Mouse (Mus musculus) midbrain, embryonic 16.5 days (tissue): Measurements from ENCODE around the gene Sh2d6. TPM values are rescaled to one million over a fixed set of nuclear protein-coding genes. Genes with fewer than 3 reads are reported as not detected.
A peak's percentile ranks its signal among the peaks of the same experiment; 100 is the strongest.

Experiments
- ATAC-seq: fragments of 200-750 bp; cut with Nextera tagmentation; 2 replicates; pipeline ENCODE4 v1.8.0; 2017; ENCODE audit warnings: moderate TSS enrichment
- H3K27ac ChIP-seq: fragments of 300-500 bp; sonication (generic); 2 replicates; pipeline ENCODE4 v1.5.1; 2014; ENCODE audit warnings: mild to moderate bottlenecking, low read length, mixed read lengths
- H3K27me3 ChIP-seq: fragments of 300-500 bp; sonication (generic); 2 replicates; pipeline ENCODE4 v1.6.1; 2014; ENCODE audit warnings: low read depth, low read length, mixed read lengths; ENCODE audit not compliant: control insufficient read depth, insufficient read depth
- H3K36me3 ChIP-seq: fragments of 300-500 bp; sonication (generic); 2 replicates; pipeline ENCODE4 v1.6.1; 2014; ENCODE audit warnings: mild to moderate bottlenecking, low read length, moderate library complexity, mixed read lengths; ENCODE audit not compliant: control insufficient read depth, insufficient read depth
- H3K4me1 ChIP-seq: fragments of 300-500 bp; sonication (generic); 2 replicates; pipeline ENCODE4 v1.6.1; 2014; ENCODE audit warnings: mild to moderate bottlenecking, low read length, mixed read lengths; ENCODE audit not compliant: control insufficient read depth, insufficient read depth
- H3K4me2 ChIP-seq: fragments of 300-500 bp; sonication (generic); 2 replicates; pipeline ENCODE4 v1.6.1; 2014; ENCODE audit warnings: mild to moderate bottlenecking, low read length, mixed read lengths
- H3K4me3 ChIP-seq: fragments of 300-500 bp; sonication (generic); 2 replicates; pipeline ENCODE4 v1.5.1; 2014; ENCODE audit warnings: low read depth, mild to moderate bottlenecking, low read length, moderate library complexity, mixed read lengths
- H3K9ac ChIP-seq: fragments of 300-500 bp; sonication (generic); 2 replicates; pipeline ENCODE4 v1.6.1; 2014; ENCODE audit warnings: low read depth, low read length, mixed read lengths
- H3K9me3 ChIP-seq: fragments of 300-500 bp; sonication (generic); replicated peaks from 2 replicates; pipeline ENCODE4 v1.6.1; 2014; ENCODE audit warnings: mild to moderate bottlenecking, low read length, mixed read lengths; ENCODE audit not compliant: control insufficient read depth, poor library complexity, severe bottlenecking
- WGBS: fragments of 180-500 bp; shearing (Covaris S2); extraction: QIAGEN DNeasy Blood & Tissue Kit; methylation state at CpG from one replicate; pipeline ENCODE4 v1.1.7; 2014; 5-methylcytosine and 5-hydroxymethylcytosine counted together
- polyA plus RNA-seq: library from polyadenylated mRNA; unstranded; fragments of >200 nt; fragmentation: Nextera tagmentation; extraction: Ambion mirVana; gene quantifications from 2 replicates; pipeline ENCODE4 v1.2.1, GENCODE M21; 2015

Gene Sh2d6
- polyA plus RNA-seq, result 0.65 and 0.84 TPM in 2 replicates

DNA sequence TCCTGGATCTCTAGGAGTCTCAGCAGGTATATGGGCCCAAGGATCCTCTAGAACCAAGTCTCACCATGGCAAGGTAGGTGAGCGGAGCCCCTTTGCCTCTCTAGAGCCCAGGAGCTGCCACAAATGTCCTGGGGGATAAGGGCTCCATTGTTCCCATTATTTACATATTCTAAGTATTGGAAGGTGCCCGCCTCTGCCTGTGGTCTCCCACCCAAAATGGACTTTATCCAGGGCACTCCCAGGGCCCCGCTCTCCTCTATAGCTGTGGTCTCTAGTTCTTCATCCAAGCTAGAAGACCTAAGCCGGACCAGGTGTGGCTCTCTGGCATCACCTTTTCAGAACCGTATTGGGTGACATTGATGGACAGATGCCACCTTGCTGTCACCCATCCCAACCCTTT, at the start of gene Sh2d6:
Sh2d6 (minus strand) TSS at position 101 of the 400 bp plus-strand sequence.
- H3K4me2 ChIP-seq, result no peak within 1 kb of the TSS
- peaks cover 29% of the 10 kb centered on the region for H3K4me1 ChIP-seq
- H3K9me3 ChIP-seq, result no peaks in the 10 kb centered on the region
- H3K36me3 ChIP-seq, result no peaks in the 10 kb centered on the region
- no peak within 1 kb of the TSS for H3K4me3 ChIP-seq
- peak within 1 kb of the TSS; percentile 95 for H3K27ac ChIP-seq
- no peaks in the 10 kb centered on the region for H3K27me3 ChIP-seq
- ATAC-seq, result no peak
- no peak within 1 kb of the TSS; the same call in 1 of the 2 replicates for H3K9ac ChIP-seq
- WGBS, result 92% methylated on average over 5 of the region's 5 CpGs

DNA sequence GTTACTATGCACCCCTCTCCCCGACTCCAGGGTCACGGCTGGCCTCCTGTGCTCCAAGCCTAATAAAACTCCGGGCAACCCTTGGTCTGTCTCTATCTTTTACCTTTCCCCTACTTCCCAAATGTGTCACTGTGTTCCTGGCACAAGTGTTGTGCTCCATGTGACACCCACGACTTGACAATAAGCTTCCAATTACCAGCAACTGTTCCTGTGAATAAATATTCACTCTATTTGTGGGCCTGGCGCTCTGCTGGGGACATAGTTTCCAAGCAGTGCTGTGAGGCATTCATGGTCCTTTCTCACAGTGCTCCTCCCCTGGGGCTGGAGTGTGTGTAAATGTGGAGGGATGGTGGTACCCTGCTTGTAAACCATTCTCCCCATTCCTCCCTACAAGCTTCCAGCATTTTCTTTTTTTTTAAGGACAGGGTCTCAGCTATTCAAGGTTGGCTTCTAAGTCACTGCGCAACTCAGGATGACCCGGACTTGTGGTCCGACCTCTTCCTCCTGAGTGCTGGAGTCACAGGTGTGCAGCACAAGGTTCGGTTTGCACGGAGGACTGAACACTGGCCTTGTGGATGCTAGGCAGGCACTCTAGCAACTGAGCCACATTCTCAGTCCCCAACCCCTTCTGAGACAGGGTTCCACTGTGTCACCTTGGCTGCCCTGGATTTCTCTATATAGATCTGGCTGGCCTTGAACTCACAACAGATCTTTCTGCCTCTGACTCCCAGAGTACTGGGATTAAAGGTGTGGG, 49.3 kb upstream of the Sh2d6 start:
- ATAC-seq, result no peak
- WGBS, result 91% methylated on average over 10 of the region's 10 CpGs

DNA sequence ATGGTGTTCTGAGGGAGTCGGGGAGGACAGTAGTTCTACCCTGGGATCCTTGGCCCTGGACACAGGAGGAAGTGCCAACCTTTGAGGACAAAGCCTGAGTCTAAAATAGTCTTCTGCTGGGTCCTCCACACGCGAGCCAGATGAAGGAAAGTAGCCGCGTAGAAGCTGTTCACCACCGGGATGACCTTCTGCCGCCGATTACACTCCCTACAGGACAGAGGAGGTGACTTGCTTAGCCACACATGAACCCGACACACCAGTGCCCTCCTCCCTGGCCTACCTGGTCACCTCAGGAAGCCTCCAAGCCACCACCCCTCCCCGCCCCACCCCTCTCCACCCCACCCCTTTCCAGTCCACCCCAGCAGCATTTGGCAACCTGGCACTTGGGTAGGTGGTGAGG, 47.2 kb upstream of the Sh2d6 start:
- H3K27ac ChIP-seq, result no peak overlapping the region
- no peak overlapping the region for H3K4me2 ChIP-seq
- WGBS, result 97% methylated on average over 10 of the region's 10 CpGs
- H3K36me3 ChIP-seq, result peaks cover 4% of the 10 kb centered on the region; the same call in 1 of the 2 replicates
- H3K9me3 ChIP-seq, result no peaks in the 10 kb centered on the region
- H3K9ac ChIP-seq, result no peak overlapping the region
- no peak overlapping the region for H3K4me3 ChIP-seq
- no peak for ATAC-seq
- H3K27me3 ChIP-seq, result no peaks in the 10 kb centered on the region
- peaks cover 2% of the 10 kb centered on the region; the same call in 1 of the 2 replicates for H3K4me1 ChIP-seq

More for the DNA sequence above, 49.3 kb upstream of the Sh2d6 start:
- Histone ChIP-seq H3K4me2 (no peak overlapping the region), H3K4me3 (no peak overlapping the region), H3K9me3 (no peaks in the 10 kb centered on the region), H3K27me3 (no peaks in the 10 kb centered on the region), H3K4me1 (peaks cover 2% of the 10 kb centered on the region; the same call in 1 of the 2 replicates), H3K9ac (no peak overlapping the region), H3K27ac (no peak overlapping the region), H3K36me3 (peaks cover 7% of the 10 kb centered on the region)

DNA sequence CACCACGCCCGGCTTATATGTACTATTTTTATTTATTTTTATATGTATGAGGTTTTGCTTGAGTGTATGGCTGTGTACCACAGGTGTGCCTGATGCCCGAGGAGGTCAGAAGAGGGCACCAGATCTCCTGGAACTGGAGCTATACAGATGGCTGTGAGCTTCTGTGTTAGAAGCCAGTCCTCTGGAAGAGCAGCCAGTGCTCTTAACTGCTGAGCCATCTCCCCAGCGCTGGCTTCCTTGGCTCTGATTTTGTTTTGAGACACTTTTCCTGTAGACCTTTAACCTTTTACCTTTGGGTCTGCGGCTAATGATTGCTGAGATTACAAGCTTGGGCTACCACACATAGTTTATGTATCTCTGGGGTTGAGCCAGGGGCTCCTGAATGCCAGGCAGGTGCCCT, 46.0 kb upstream of the Sh2d6 start:
- no peaks in the 10 kb centered on the region for H3K27me3 ChIP-seq
- H3K36me3 ChIP-seq, result no peaks in the 10 kb centered on the region; the same call in 1 of the 2 replicates
- no peak overlapping the region for H3K4me3 ChIP-seq
- peaks cover 2% of the 10 kb centered on the region; the same call in 1 of the 2 replicates for H3K4me1 ChIP-seq
- no peak overlapping the region for H3K9ac ChIP-seq
- no peak for ATAC-seq
- H3K9me3 ChIP-seq, result no peaks in the 10 kb centered on the region
- 88% methylated on average over 5 of the region's 5 CpGs for whole genome bisulfite sequencing
- H3K27ac ChIP-seq, result no peak overlapping the region
- no peak overlapping the region for H3K4me2 ChIP-seq

DNA sequence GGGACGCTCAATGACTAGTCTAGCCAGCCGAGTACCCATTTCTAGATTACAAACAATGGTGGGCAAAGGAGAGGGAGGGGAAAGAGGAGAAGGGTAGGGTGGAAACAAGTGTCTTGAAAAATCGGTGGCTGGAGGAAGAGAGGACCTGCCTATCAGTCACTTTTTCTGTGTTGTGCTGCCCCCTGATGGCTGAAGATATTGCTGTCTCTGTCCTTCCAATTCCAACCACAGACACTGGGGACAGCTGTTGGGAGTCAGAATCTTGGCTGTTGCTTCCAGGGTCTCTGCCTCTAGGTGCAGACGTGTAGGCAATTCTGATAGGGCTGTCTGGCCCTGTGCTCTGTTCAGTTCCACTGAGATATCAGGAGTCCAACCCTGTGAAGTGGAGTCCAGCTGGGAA, 44.5 kb upstream of the Sh2d6 start:
- H3K4me1 ChIP-seq, result peaks cover 2% of the 10 kb centered on the region; the same call in 1 of the 2 replicates
- no peaks in the 10 kb centered on the region for H3K9me3 ChIP-seq
- WGBS, result 0% methylated on average over 4 of the region's 4 CpGs
- H3K9ac ChIP-seq, result 0 out of 2 replicates have a peak overlapping the region, but pooled peaks have one; percentile 1
- H3K27ac ChIP-seq, result 0 out of 2 replicates have a peak overlapping the region, but pooled peaks have one; percentile 5
- no peaks in the 10 kb centered on the region for H3K27me3 ChIP-seq
- H3K36me3 ChIP-seq, result no peaks in the 10 kb centered on the region; the same call in 1 of the 2 replicates
- H3K4me3 ChIP-seq, result no peak overlapping the region
- ATAC-seq, result peak; percentile 88
- H3K4me2 ChIP-seq, result no peak overlapping the region

DNA sequence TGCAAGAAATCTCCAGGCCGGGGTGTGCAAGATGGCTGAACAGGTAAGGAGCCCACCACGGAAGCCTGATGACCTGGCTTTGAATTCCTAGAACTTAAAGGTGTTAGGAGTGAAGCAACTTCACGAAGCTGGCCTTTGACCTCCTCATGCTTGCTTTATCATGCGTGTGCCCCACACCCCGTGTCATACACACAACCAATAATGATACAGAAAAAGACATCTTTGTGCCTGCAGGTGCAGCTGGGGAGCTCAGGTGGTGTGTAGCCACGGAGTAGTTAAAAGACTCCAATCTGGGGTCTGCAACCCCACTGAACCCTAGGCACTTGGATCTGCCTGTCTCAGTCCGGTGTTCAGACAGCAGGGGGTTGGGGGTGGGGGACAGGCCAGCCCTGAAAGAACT, 44.0 kb upstream of the Sh2d6 start:
- no peaks in the 10 kb centered on the region for H3K27me3 ChIP-seq
- peaks cover 2% of the 10 kb centered on the region; the same call in 1 of the 2 replicates for H3K4me1 ChIP-seq
- H3K4me3 ChIP-seq, result no peak overlapping the region
- WGBS, result 73% methylated on average over 7 of the region's 7 CpGs
- H3K27ac ChIP-seq, result 0 out of 2 replicates have a peak overlapping the region, but pooled peaks have one; percentile 5
- no peak overlapping the region for H3K9ac ChIP-seq
- peak; percentile 37 for ATAC-seq
- H3K36me3 ChIP-seq, result no peaks in the 10 kb centered on the region; the same call in 1 of the 2 replicates
- no peaks in the 10 kb centered on the region for H3K9me3 ChIP-seq
- H3K4me2 ChIP-seq, result no peak overlapping the region

DNA sequence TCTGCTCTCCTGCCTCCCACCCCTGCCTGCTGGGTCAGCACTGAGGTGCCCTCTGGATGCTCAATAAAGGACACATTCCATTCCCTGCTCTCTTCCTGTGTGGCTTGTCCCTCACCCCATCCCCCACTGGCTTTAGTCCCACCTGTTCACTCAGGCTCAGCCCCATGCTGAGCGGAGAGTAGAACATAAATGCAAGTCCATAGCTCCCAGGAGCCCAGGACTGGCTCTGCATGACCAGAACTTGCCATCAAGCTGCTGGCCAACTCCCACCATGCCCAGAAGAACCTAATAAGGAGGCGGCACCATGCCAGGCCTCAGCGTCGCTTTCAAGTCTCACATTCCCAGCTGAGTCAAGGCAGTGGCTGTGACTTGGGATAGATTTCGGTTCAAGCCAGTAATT, 41.4 kb upstream of the Sh2d6 start:
- H3K36me3 ChIP-seq, result no peaks in the 10 kb centered on the region; the same call in 1 of the 2 replicates
- no peaks in the 10 kb centered on the region for H3K27me3 ChIP-seq
- 78% methylated on average over 5 of the region's 5 CpGs for WGBS
- no peak overlapping the region for H3K27ac ChIP-seq
- H3K4me1 ChIP-seq, result peaks cover 2% of the 10 kb centered on the region; the same call in 1 of the 2 replicates
- no peak for ATAC-seq
- no peak overlapping the region for H3K4me3 ChIP-seq
- no peak overlapping the region for H3K9ac ChIP-seq
- no peak overlapping the region for H3K4me2 ChIP-seq
- no peaks in the 10 kb centered on the region for H3K9me3 ChIP-seq

DNA sequence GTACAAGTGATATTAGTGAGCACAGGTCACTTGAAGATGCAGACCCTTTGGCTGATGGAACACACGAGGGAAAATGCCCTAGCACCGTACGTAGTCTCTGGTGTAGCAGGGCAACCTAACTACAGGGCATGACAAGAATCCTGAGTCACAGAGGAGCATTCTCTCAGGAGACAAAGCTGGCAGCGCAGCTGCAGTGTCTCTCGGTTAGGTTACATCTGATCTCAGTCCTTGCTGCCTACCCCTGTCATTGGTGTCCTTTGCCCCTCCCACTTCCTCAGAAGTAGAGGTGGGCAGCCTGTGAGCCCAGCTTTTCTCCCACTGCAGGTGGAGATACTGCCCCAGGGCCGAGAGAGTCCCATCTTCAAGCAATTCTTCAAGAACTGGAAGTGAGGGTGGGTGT, 41.0 kb upstream of the Sh2d6 start:
- ATAC-seq, result no peak
- H3K9me3 ChIP-seq, result no peaks in the 10 kb centered on the region
- H3K9ac ChIP-seq, result no peak overlapping the region
- no peak overlapping the region for H3K4me3 ChIP-seq
- H3K27ac ChIP-seq, result no peak overlapping the region
- no peaks in the 10 kb centered on the region for H3K36me3 ChIP-seq
- 51% methylated on average over 6 of the region's 6 CpGs for WGBS
- no peaks in the 10 kb centered on the region for H3K27me3 ChIP-seq
- H3K4me1 ChIP-seq, result peaks cover 2% of the 10 kb centered on the region; the same call in 1 of the 2 replicates
- no peak overlapping the region for H3K4me2 ChIP-seq

DNA sequence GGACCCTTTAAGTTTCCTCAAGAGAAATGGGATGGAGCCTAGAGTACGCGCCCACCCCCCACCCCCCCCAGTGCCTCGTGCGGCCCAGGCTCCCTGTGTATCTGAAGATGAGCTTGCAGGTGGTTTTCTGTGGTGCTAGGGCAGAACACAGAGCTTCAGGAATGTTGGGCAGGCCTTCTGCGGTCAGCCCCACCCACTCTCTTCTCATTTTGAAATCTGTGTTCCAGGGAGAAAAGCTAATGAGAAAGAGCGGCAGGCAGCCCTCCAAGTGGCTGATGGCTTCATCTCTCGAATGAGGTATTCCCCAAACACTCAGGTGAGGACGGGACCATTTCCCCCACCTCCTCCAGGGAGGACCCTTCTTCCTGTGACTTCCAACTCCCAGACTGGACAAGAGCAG, 39.3 kb upstream of the Sh2d6 start:
- Histone ChIP-seq H3K27ac (no peak overlapping the region), H3K4me2 (no peak overlapping the region), H3K9me3 (no peaks in the 10 kb centered on the region), H3K4me1 (peaks cover under 1% of the 10 kb centered on the region; the same call in 1 of the 2 replicates), H3K9ac (no peak overlapping the region), H3K27me3 (no peaks in the 10 kb centered on the region), H3K4me3 (no peak overlapping the region), H3K36me3 (no peaks in the 10 kb centered on the region)
- ATAC-seq, result no peak
- WGBS, result 70% methylated on average over 8 of the region's 8 CpGs
